Mouse (Mus musculus) forebrain, embryonic 16.5 days (tissue): Measurements from ENCODE around the gene Zdhhc16. TPM values are rescaled to one million over a fixed set of nuclear protein-coding genes. Genes with fewer than 3 reads are reported as not detected.
"Not testable (repeated sequence)": the region's sequence is repeated elsewhere in the genome, so short reads cannot be mapped to it uniquely, and the experiment has no call there.

ENCODE experiments used
- ATAC-seq: fragments of 200-750 bp; cut with Nextera tagmentation; 2 replicates; pipeline ENCODE4 v1.8.0; 2017; ENCODE audit warnings: mild to moderate bottlenecking, moderate library complexity
- H3K27ac ChIP-seq: fragments of 300-500 bp; sonication (generic); 2 replicates; pipeline ENCODE4 v1.5.1; 2014; ENCODE audit warnings: low read length, control low read depth
- H3K27me3 ChIP-seq: fragments of 300-500 bp; sonication (generic); replicated peaks from 2 replicates; pipeline ENCODE4 v1.6.1; 2014; ENCODE audit warnings: low read length; ENCODE audit not compliant: control insufficient read depth, insufficient read depth
- H3K36me3 ChIP-seq: fragments of 300-500 bp; sonication (generic); 2 replicates; pipeline ENCODE4 v1.6.1; 2014; ENCODE audit not compliant: control insufficient read depth, insufficient read depth
- H3K4me1 ChIP-seq: fragments of 300-500 bp; sonication (generic); replicated peaks from 2 replicates; pipeline ENCODE4 v1.6.1; 2014; ENCODE audit warnings: low read length; ENCODE audit not compliant: control insufficient read depth, insufficient read depth
- H3K4me2 ChIP-seq: fragments of 300-500 bp; sonication (generic); 2 replicates; pipeline ENCODE4 v1.6.1; 2014; ENCODE audit warnings: mild to moderate bottlenecking, low read length, control low read depth
- H3K4me3 ChIP-seq: fragments of 300-500 bp; sonication (generic); replicated peaks from 2 replicates; pipeline ENCODE4 v1.5.1; 2014; ENCODE audit warnings: mild to moderate bottlenecking, low read length, control low read depth
- H3K9ac ChIP-seq: fragments of 300-500 bp; sonication (generic); replicated peaks from 2 replicates; pipeline ENCODE4 v1.6.1; 2014; ENCODE audit warnings: low read depth, low read length, control low read depth
- H3K9me3 ChIP-seq: fragments of 300-500 bp; sonication (generic); 2 replicates; pipeline ENCODE4 v1.6.1; 2016; ENCODE audit warnings: low read length; ENCODE audit not compliant: control insufficient read depth
- WGBS: fragments of 180-500 bp; shearing (Covaris S2); extraction: QIAGEN DNeasy Blood & Tissue Kit; methylation state at CpG from one replicate; pipeline ENCODE4 v1.1.7; 2014; 5-methylcytosine and 5-hydroxymethylcytosine counted together
- polyA plus RNA-seq: library from polyadenylated mRNA; unstranded; fragments of >200 nt; fragmentation: Nextera tagmentation; extraction: Ambion mirVana; gene quantifications from 2 replicates; pipeline ENCODE4 v1.2.1, GENCODE M21; 2015

The Zdhhc16 gene
- polyA plus RNA-seq, 1 experiment from 2014 or later: 99.3 TPM

- peak; percentile 79 for ATAC-seq
- H3K36me3 ChIP-seq: peaks cover 9% of the 10 kb centered on the region
- H3K4me2 ChIP-seq: peak overlapping the region; percentile 75
- no peaks in the 10 kb centered on the region for H3K27me3 ChIP-seq
- peaks cover 19% of the 10 kb centered on the region for H3K4me1 ChIP-seq
- peak overlapping the region; percentile 85 for H3K9ac ChIP-seq
- H3K9me3 ChIP-seq: no peaks in the 10 kb centered on the region
- H3K27ac ChIP-seq: peak overlapping the region; percentile 80
- peak overlapping the region; percentile 98 for H3K4me3 ChIP-seq
- under 1% methylated on average over 50 of the region's 53 CpGs for WGBS
Measured at GRCm38 (mm10) chr19:41912121-41913080, 20.9 kb upstream of the Zdhhc16 start.

- no peaks in the 10 kb centered on the region for H3K9me3 ChIP-seq
- no peak overlapping the region for H3K27ac ChIP-seq
- peak overlapping the region; percentile 98 for H3K4me3 ChIP-seq
- peak overlapping the region; percentile 75 for H3K4me2 ChIP-seq
- H3K4me1 ChIP-seq: peaks cover 19% of the 10 kb centered on the region
- peaks cover 14% of the 10 kb centered on the region for H3K36me3 ChIP-seq
- no peaks in the 10 kb centered on the region for H3K27me3 ChIP-seq
- 34% methylated on average over 6 of the region's 6 CpGs for WGBS
- ATAC-seq: no peak
- peak overlapping the region; percentile 33 for H3K9ac ChIP-seq
Measured at GRCm38 (mm10) chr19:41913774-41914591, 19.3 kb upstream of the Zdhhc16 start.

GRCm38 (mm10) chr19:41914592-41914882 is 18.7 kb upstream of the Zdhhc16 start:
- not testable (repeated sequence) for H3K27ac ChIP-seq, H3K9ac ChIP-seq, H3K9me3 ChIP-seq, H3K27me3 ChIP-seq, H3K4me2 ChIP-seq, ATAC-seq, H3K4me3 ChIP-seq
- H3K36me3 ChIP-seq: peaks cover 19% of the 10 kb centered on the region
- peaks cover 19% of the 10 kb centered on the region for H3K4me1 ChIP-seq

- peaks cover 21% of the 10 kb centered on the region for H3K36me3 ChIP-seq
- ATAC-seq: no peak
- no peak overlapping the region for H3K4me2 ChIP-seq
- WGBS: 95% methylated on average over 3 of the region's 3 CpGs
- H3K27me3 ChIP-seq: no peaks in the 10 kb centered on the region
- H3K9ac ChIP-seq: no peak overlapping the region
- no peak overlapping the region for H3K27ac ChIP-seq
- no peak overlapping the region for H3K4me3 ChIP-seq
- H3K9me3 ChIP-seq: no peaks in the 10 kb centered on the region
- peaks cover 19% of the 10 kb centered on the region for H3K4me1 ChIP-seq
Measured at GRCm38 (mm10) chr19:41915294-41915693, 18.0 kb upstream of the Zdhhc16 start.

GRCm38 (mm10) chr19:41916853-41917252 is 16.4 kb upstream of the Zdhhc16 start:
- no peaks in the 10 kb centered on the region for H3K9me3 ChIP-seq
- WGBS: 94% methylated on average over 4 of the region's 4 CpGs
- H3K27ac ChIP-seq: no peak overlapping the region
- H3K27me3 ChIP-seq: no peaks in the 10 kb centered on the region
- ATAC-seq: no peak
- H3K4me1 ChIP-seq: peaks cover 19% of the 10 kb centered on the region
- no peak overlapping the region for H3K9ac ChIP-seq
- H3K4me2 ChIP-seq: no peak overlapping the region
- no peak overlapping the region for H3K4me3 ChIP-seq
- H3K36me3 ChIP-seq: peaks cover 21% of the 10 kb centered on the region

GRCm38 (mm10) chr19:41919471-41919870 is 13.8 kb upstream of the Zdhhc16 start:
- Histone ChIP-seq H3K9ac (no peak overlapping the region), H3K4me3 (no peak overlapping the region), H3K27me3 (no peaks in the 10 kb centered on the region), H3K27ac (no peak overlapping the region), H3K4me2 (no peak overlapping the region), H3K9me3 (no peaks in the 10 kb centered on the region), H3K36me3 (peaks cover 28% of the 10 kb centered on the region), H3K4me1 (peaks cover 3% of the 10 kb centered on the region; the same call in 1 of the 2 replicates)
- 76% methylated on average over 4 of the region's 4 CpGs for WGBS
- no peak for ATAC-seq

- Histone ChIP-seq H3K4me3 (no peak overlapping the region), H3K27me3 (no peaks in the 10 kb centered on the region), H3K36me3 (peaks cover 28% of the 10 kb centered on the region), H3K4me2 (no peak overlapping the region), H3K27ac (no peak overlapping the region), H3K9ac (no peak overlapping the region), H3K9me3 (no peaks in the 10 kb centered on the region), H3K4me1 (no peaks in the 10 kb centered on the region)
- no peak for ATAC-seq
- 82% methylated on average over 5 of the region's 5 CpGs for WGBS
Measured at GRCm38 (mm10) chr19:41920412-41921067, 12.7 kb upstream of the Zdhhc16 start.

- no peaks in the 10 kb centered on the region for H3K9me3 ChIP-seq
- H3K27me3 ChIP-seq: no peaks in the 10 kb centered on the region
- WGBS: 0% methylated on average over 28 of the region's 28 CpGs
- H3K27ac ChIP-seq: peak overlapping the region; percentile 31
- H3K4me3 ChIP-seq: peak overlapping the region; percentile 97
- peak overlapping the region; percentile 93 for H3K4me2 ChIP-seq
- H3K36me3 ChIP-seq: peaks cover 5% of the 10 kb centered on the region; the same call in 1 of the 2 replicates
- peak overlapping the region; percentile 66 for H3K9ac ChIP-seq
- ATAC-seq: peak; percentile 18
- peaks cover 19% of the 10 kb centered on the region for H3K4me1 ChIP-seq
Measured at GRCm38 (mm10) chr19:41932686-41933085, 594 bp upstream of the Zdhhc16 start.

GRCm38 (mm10) chr19:41934124-41934523 is 844 bp downstream of the Zdhhc16 start:
- peak overlapping the region; percentile 97 for H3K4me3 ChIP-seq
- no peaks in the 10 kb centered on the region for H3K27me3 ChIP-seq
- 24% methylated on average over 6 of the region's 6 CpGs for WGBS
- H3K9ac ChIP-seq: peak overlapping the region; percentile 88
- peak overlapping the region; percentile 90 for H3K4me2 ChIP-seq
- H3K9me3 ChIP-seq: no peaks in the 10 kb centered on the region
- H3K36me3 ChIP-seq: peaks cover 10% of the 10 kb centered on the region
- no peak for ATAC-seq
- peaks cover 19% of the 10 kb centered on the region for H3K4me1 ChIP-seq
- no peak overlapping the region for H3K27ac ChIP-seq
